Mouse (Mus musculus) ES-E14 (cell line): ENCODE data around the gene Tulp3.

Experiments used
- HCFC1 ChIP-seq: IDR thresholded peaks from 2 replicates; pipeline ENCODE4 v1.6.1; 2012; ENCODE audit warnings: low read length, inconsistent platforms, borderline replicate concordance; ENCODE audit not compliant: insufficient read depth
- ZC3H11A ChIP-seq: IDR thresholded peaks from 2 replicates; pipeline ENCODE4 v1.6.1; 2012; ENCODE audit warnings: low read depth, mild to moderate bottlenecking, inconsistent platforms, low read length, borderline replicate concordance

DNA sequence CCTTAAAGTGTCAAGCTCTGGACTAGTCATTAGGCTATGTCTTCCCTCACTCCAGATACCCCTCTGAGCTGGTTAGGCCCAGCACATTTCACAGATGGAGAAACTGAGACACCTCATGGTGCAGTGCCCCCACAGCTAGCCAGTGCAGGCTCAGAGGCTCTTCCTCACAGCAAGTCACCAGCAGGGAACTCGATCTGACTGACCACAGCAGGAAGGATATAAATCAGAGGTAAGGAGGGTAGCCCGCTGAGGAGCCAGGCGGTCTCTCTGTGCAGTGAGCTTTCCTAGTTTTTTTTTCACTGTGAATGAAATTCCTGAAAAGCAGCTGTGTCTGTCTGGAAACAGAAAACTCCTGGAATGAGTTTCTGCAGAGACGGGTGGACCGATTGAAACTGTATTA, 76.0 kb downstream of the Tulp3 start:
- no peak for TF ChIP-seq HCFC1
- TF ChIP-seq ZC3H11A = no peak
